26 mouse cellular contexts compared by ENCODE assay signal in the genomic region with DNA sequence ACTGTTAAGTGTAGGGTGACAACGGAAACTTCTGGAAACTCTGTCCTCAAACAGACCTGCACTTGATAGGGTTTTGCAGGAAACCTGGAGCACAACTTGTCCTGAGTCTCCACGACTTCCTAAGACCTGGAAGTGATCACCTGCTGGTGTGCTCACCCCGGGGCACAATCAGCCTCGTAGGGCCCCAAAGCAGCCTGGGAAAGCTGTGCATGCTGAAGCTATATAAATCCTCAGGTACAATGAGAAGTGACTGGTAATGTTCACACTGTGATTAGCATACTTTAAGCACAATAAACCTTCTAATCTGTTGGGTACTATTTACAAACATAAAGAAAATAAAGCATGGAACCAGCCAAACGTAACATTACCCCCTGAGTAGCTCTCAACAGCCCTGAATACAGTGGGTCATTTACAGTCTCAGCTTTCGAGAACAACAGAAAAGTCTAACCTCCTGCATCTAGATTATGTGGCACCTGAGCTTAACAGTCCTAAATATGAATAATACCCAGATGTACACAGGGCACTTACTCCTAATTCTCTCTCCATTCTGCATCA. TPM values are rescaled to one million over a fixed set of nuclear protein-coding genes. Genes with fewer than 3 reads are reported as not detected.
DNase-seq lines count a peak whose midpoint lies in the region; ATAC-seq lines count a peak whose summit lies in the region.
"Had no signal": no experiment of that assay in that cellular context is flagged by ENCODE, and none has a peak within 500 bp of the region (broad histone marks: within the 10 kb centered on the region; RNA-seq: fewer than 3 reads in every experiment).

No protein-coding gene starts in this region.

- 48% methylated on average over 6 of the region's 6 CpGs for WGBS in embryonic facial prominence, embryonic 14.5 days
- WGBS in embryonic facial prominence, embryonic 10.5 days: 66% methylated on average over 6 of the region's 6 CpGs
- 36% methylated on average over 6 of the region's 6 CpGs for WGBS in kidney, embryonic 16.5 days
- WGBS in neural tube, embryonic 12.5 days: 34% methylated on average over 6 of the region's 6 CpGs
- WGBS in neural tube, embryonic 15.5 days: 28% methylated on average over 6 of the region's 6 CpGs

- no peaks in the 10 kb centered on the region for H3K27me3 ChIP-seq in embryonic facial prominence, embryonic 14.5 days (replicated peaks; ENCODE audit: control insufficient read depth, insufficient read depth, low read length)
- no peaks in the 10 kb centered on the region for H3K27me3 ChIP-seq in embryonic facial prominence, embryonic 10.5 days (replicated peaks; ENCODE audit: low read depth, poor library complexity, severe bottlenecking)
- no peaks in the 10 kb centered on the region for H3K27me3 ChIP-seq in kidney, embryonic 16.5 days (ENCODE audit: insufficient read depth, low read length)
- H3K27me3 ChIP-seq in neural tube, embryonic 12.5 days (replicated peaks): no peaks in the 10 kb centered on the region
- no peaks in the 10 kb centered on the region for H3K27me3 ChIP-seq in neural tube, embryonic 15.5 days (replicated peaks)
- H3K27me3 ChIP-seq: embryonic facial prominence, embryonic 12.5 days; forebrain, embryonic 12.5 days; forebrain, embryonic 15.5 days; hindbrain, embryonic 13.5 days; Patski had no signal

- DNase-seq in embryonic facial prominence, embryonic 14.5 days (ENCODE audit: low spot score): no peak
- DNase-seq in embryonic facial prominence, embryonic 10.5 days (ENCODE audit: low spot score): no peak
- no peak for DNase-seq in kidney, adult 18-20 months
- peak; percentile 24 to 37 for DNase-seq in kidney, postnatal 4 days
- DNase-seq in kidney, adult 8-10 months: no peak
- DNase-seq: adrenal gland, postnatal 10 days; adrenal gland, postnatal 36 days; cerebellum, adult 18-20 months; cerebellum, adult 9-10 months; gastrocnemius, postnatal 25 days; heart, adult 18-20 months; heart, postnatal 10 days; heart, postnatal 36 days had no signal

- H3K9me3 ChIP-seq in embryonic facial prominence, embryonic 14.5 days (ENCODE audit: control insufficient read depth, low read length): no peaks in the 10 kb centered on the region
- H3K9me3 ChIP-seq in embryonic facial prominence, embryonic 10.5 days: no peaks in the 10 kb centered on the region
- H3K9me3 ChIP-seq in kidney, embryonic 16.5 days (ENCODE audit: low read length): no peaks in the 10 kb centered on the region
- no peaks in the 10 kb centered on the region for H3K9me3 ChIP-seq in neural tube, embryonic 12.5 days
- H3K9me3 ChIP-seq in neural tube, embryonic 15.5 days (replicated peaks): no peaks in the 10 kb centered on the region
- H3K9me3 ChIP-seq: embryonic facial prominence, embryonic 12.5 days; forebrain, embryonic 12.5 days; forebrain, embryonic 15.5 days; G1E; heart, embryonic 12.5 days; heart, embryonic 15.5 days; hindbrain, embryonic 10.5 days; hindbrain, embryonic 13.5 days had no signal

- H3K36me3 ChIP-seq in embryonic facial prominence, embryonic 14.5 days (ENCODE audit: control insufficient read depth, insufficient read depth, low read length): no peaks in the 10 kb centered on the region
- no peaks in the 10 kb centered on the region for H3K36me3 ChIP-seq in embryonic facial prominence, embryonic 10.5 days (replicated peaks)
- H3K36me3 ChIP-seq in kidney, embryonic 16.5 days (ENCODE audit: insufficient read depth, low read length): no peaks in the 10 kb centered on the region
- no peaks in the 10 kb centered on the region for H3K36me3 ChIP-seq in neural tube, embryonic 12.5 days
- H3K36me3 ChIP-seq in neural tube, embryonic 15.5 days: no peaks in the 10 kb centered on the region
- H3K36me3 ChIP-seq: embryonic facial prominence, embryonic 12.5 days; forebrain, embryonic 12.5 days; forebrain, embryonic 15.5 days; G1E; heart, embryonic 12.5 days; heart, embryonic 15.5 days; hindbrain, embryonic 10.5 days; hindbrain, embryonic 13.5 days had no signal

- H3K9ac ChIP-seq in embryonic facial prominence, embryonic 14.5 days (ENCODE audit: low read depth, low read length): no peak overlapping the region
- no peak overlapping the region for H3K9ac ChIP-seq in kidney, embryonic 16.5 days (replicated peaks; ENCODE audit: low read length)
- no peak overlapping the region for H3K9ac ChIP-seq in neural tube, embryonic 12.5 days
- H3K9ac ChIP-seq in neural tube, embryonic 15.5 days (replicated peaks): no peak overlapping the region
- H3K9ac ChIP-seq: embryonic facial prominence, embryonic 12.5 days; forebrain, embryonic 12.5 days; forebrain, embryonic 15.5 days; heart, embryonic 12.5 days; heart, embryonic 15.5 days; hindbrain, embryonic 13.5 days had no signal

- H3K4me3 ChIP-seq in embryonic facial prominence, embryonic 14.5 days (ENCODE audit: low read depth, low read length): no peak overlapping the region
- no peak overlapping the region for H3K4me3 ChIP-seq in embryonic facial prominence, embryonic 10.5 days
- H3K4me3 ChIP-seq in kidney, embryonic 16.5 days (ENCODE audit: low read length): no peak overlapping the region
- no peak overlapping the region for H3K4me3 ChIP-seq in neural tube, embryonic 12.5 days
- H3K4me3 ChIP-seq in neural tube, embryonic 15.5 days (replicated peaks): no peak overlapping the region
- H3K4me3 ChIP-seq: embryonic facial prominence, embryonic 12.5 days; erythroblast, embryonic 14.5 days; forebrain, embryonic 12.5 days; forebrain, embryonic 15.5 days; heart, embryonic 12.5 days; heart, embryonic 15.5 days; hindbrain, embryonic 10.5 days; hindbrain, embryonic 13.5 days had no signal

- no peak overlapping the region for H3K4me2 ChIP-seq in embryonic facial prominence, embryonic 14.5 days (ENCODE audit: low read depth, low read length)
- 0 out of 2 replicates have a peak overlapping the region, but pooled peaks have one; percentile 1 for H3K4me2 ChIP-seq in kidney, embryonic 16.5 days (replicated peaks; ENCODE audit: low read depth, low read length)
- no peak overlapping the region for H3K4me2 ChIP-seq in neural tube, embryonic 12.5 days (replicated peaks)
- H3K4me2 ChIP-seq in neural tube, embryonic 15.5 days: no peak overlapping the region
- H3K4me2 ChIP-seq: embryonic facial prominence, embryonic 12.5 days; forebrain, embryonic 12.5 days; forebrain, embryonic 15.5 days; heart, embryonic 12.5 days; heart, embryonic 15.5 days; hindbrain, embryonic 13.5 days had no signal

- peak; percentile 71; the same call in 1 of the 2 replicates for ATAC-seq in embryonic facial prominence, embryonic 14.5 days (ENCODE audit: low read depth)
- peak; percentile 66 for ATAC-seq in kidney, embryonic 16.5 days (ENCODE audit: low FRiP score, low TSS enrichment)
- ATAC-seq in neural tube, embryonic 12.5 days (ENCODE audit: low FRiP score, low read depth): peak; percentile 48; the same call in 1 of the 2 replicates
- no peak for ATAC-seq in neural tube, embryonic 15.5 days (ENCODE audit: low FRiP score)
- ATAC-seq: forebrain, embryonic 15.5 days had no signal

- peaks cover 3% of the 10 kb centered on the region; the same call in 1 of the 2 replicates for H3K4me1 ChIP-seq in embryonic facial prominence, embryonic 14.5 days (ENCODE audit: control insufficient read depth, insufficient read depth, low read length)
- peaks cover 31% of the 10 kb centered on the region for H3K4me1 ChIP-seq in embryonic facial prominence, embryonic 10.5 days
- H3K4me1 ChIP-seq in kidney, embryonic 16.5 days (ENCODE audit: insufficient read depth, low read length): peaks cover 48% of the 10 kb centered on the region
- peaks cover 3% of the 10 kb centered on the region; the same call in 1 of the 2 replicates for H3K4me1 ChIP-seq in neural tube, embryonic 12.5 days
- peaks cover 4% of the 10 kb centered on the region; the same call in 1 of the 2 replicates for H3K4me1 ChIP-seq in neural tube, embryonic 15.5 days
- H3K4me1 ChIP-seq: heart, embryonic 15.5 days had no signal

- no peak overlapping the region for H3K27ac ChIP-seq in embryonic facial prominence, embryonic 14.5 days (replicated peaks; ENCODE audit: low read depth, low read length)
- no peak overlapping the region for H3K27ac ChIP-seq in embryonic facial prominence, embryonic 10.5 days (replicated peaks)
- peak overlapping the region; percentile 87 for H3K27ac ChIP-seq in kidney, embryonic 16.5 days (ENCODE audit: low read length)
- H3K27ac ChIP-seq in neural tube, embryonic 12.5 days: no peak overlapping the region
- H3K27ac ChIP-seq in neural tube, embryonic 15.5 days (replicated peaks): no peak overlapping the region
- H3K27ac ChIP-seq: embryonic facial prominence, embryonic 12.5 days; forebrain, embryonic 12.5 days; forebrain, embryonic 15.5 days; heart, embryonic 15.5 days; hindbrain, embryonic 10.5 days; hindbrain, embryonic 13.5 days had no signal

RNA-seq across cellular contexts. Expression of a gene that starts 54.4 kb away (rescaled TPM):
- 7.1 and 9.1 TPM in 2 replicates for polyA plus RNA-seq in embryonic facial prominence, embryonic 14.5 days (2014; fragmentation: Nextera tagmentation; extraction: Ambion mirVana)
- polyA plus RNA-seq in embryonic facial prominence, embryonic 10.5 days (2016; fragmentation: Nextera tagmentation; extraction: Ambion mirVana): 10.3 and 14.1 TPM in 2 replicates
- polyA plus RNA-seq in kidney, embryonic 16.5 days (2015; fragmentation: Nextera tagmentation; extraction: Ambion mirVana): 8.8 and 10.0 TPM in 2 replicates
- 11.9 and 12.6 TPM in 2 replicates for polyA plus RNA-seq in neural tube, embryonic 12.5 days (2016; fragmentation: Nextera tagmentation; extraction: Ambion mirVana)
- 4.6 and 4.8 TPM in 2 replicates for polyA plus RNA-seq in neural tube, embryonic 15.5 days (2015; fragmentation: Nextera tagmentation; extraction: Ambion mirVana)
- polyA plus RNA-seq: erythroblast, embryonic 14.5 days; G1E; Patski had no signal

Comparison
In these comparisons a context has a peak if more than half of its experiments do, and no peak if none do; other contexts are left out.
1. DNase-seq: peak in kidney, postnatal 4 days (2 of 2); none in embryonic facial prominence, embryonic 14.5 days (single experiment), embryonic facial prominence, embryonic 10.5 days (single experiment), kidney, adult 18-20 months (single experiment) and kidney, adult 8-10 months (0 of 2).